Mouse (Mus musculus) olfactory bulb, adult 2 months (tissue): ENCODE measurements around the gene Brdt.

Source experiments
- CTCF ChIP-seq: fragments of 200-500 bp; IDR thresholded peaks from 2 replicates; pipeline ENCODE4 v1.5.1; 2012; ENCODE audit warnings: low read depth, mild to moderate bottlenecking, low read length, moderate library complexity; ENCODE audit not compliant: insufficient read depth
- POLR2A ChIP-seq: fragments of 200-500 bp; IDR thresholded peaks from 2 replicates; pipeline ENCODE4 v1.6.1; 2012; ENCODE audit warnings: mild to moderate bottlenecking, low read depth, low read length, moderate library complexity; ENCODE audit not compliant: insufficient read depth

DNA sequence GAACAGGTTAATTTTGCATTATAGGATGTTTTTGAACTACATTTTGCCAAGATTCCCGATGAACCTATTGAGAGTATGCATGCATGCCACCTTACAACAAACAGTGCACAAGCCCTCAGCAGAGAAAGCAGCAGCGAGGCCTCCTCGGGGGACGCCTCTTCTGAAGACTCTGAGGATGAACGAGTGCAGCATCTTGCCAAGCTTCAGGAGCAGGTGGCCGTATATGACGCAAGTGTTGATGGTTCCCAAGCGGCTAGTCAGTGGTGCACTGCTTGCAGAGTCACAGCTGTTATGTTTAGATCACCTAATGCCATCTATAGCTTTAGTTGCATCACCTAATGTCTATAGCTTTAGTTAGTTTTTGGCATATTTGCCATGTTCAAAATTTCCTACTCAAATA lies 26.8 kb downstream of the Brdt start:
- TF ChIP-seq POLR2A = no peak
- TF ChIP-seq CTCF = no peak
